Mouse (Mus musculus) kidney, adult 18-20 months (tissue): ENCODE data around the gene Rpl13a.
A peak's percentile ranks its signal among the peaks of the same experiment; 100 is the strongest.
"Not testable (repeated sequence)": the region's sequence is repeated elsewhere in the genome, so short reads cannot be mapped to it uniquely, and the experiment has no call there.

ENCODE experiments used
- DNase-seq: peaks from one replicate; pipeline ENCODE4 v3.0.0; 2021

Gene Rpl13a

DNA sequence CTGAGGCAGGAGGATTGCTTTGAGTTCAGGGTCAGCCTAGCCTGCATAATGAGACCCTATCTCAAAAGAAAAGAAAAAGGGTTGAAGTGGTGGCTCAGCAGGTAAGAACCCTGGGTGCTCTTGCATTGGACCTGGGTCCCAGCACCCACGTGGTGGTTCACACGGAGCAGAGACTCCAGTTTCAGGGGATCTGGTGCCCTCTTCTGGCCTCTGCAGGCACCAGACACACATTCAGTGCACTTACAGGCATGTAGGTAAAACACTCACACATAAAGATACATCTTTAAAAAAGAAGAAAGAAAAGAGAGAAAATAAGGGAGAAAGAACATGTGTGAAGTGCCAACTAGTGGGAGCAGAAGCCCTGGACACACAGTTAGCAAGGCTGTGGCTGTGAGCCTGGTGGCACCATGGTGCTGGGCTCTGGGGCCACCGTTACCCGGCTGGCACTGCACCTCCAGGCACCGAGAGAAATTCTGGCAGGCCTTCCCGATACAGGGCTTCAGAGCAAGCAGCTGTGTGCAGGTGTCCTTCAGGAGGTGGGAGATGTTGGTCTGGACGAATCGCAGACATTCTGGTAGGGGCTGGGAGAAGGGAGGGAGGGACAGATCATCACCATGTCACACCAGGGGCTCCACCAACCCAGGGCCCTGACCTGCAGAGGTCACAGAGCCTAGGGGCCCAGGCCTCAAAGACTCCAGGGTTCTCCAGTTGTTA lies 5.0 kb upstream of the Rpl13a start:
- no peak for DNase-seq

DNA sequence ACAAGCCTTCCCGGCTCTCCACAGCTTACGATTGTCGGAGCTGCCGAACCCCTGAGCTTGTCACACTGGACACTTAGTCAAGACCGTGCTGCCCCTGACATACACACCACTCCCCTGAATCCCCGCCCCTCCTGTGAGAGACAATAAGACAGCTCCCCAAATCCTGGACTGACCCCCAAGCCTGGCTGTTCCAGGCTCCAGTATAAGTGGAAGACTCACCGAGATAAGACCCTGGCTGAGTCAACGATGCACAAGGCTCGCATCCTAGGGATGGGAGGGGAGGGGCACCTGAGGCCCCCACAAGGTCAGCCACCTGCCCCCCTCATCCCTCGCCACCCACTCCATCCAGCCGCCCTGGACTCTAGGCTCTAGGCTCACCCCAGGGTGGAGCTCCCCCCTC lies 3.3 kb upstream of the Rpl13a start:
- DNase-seq, result no peak

DNA sequence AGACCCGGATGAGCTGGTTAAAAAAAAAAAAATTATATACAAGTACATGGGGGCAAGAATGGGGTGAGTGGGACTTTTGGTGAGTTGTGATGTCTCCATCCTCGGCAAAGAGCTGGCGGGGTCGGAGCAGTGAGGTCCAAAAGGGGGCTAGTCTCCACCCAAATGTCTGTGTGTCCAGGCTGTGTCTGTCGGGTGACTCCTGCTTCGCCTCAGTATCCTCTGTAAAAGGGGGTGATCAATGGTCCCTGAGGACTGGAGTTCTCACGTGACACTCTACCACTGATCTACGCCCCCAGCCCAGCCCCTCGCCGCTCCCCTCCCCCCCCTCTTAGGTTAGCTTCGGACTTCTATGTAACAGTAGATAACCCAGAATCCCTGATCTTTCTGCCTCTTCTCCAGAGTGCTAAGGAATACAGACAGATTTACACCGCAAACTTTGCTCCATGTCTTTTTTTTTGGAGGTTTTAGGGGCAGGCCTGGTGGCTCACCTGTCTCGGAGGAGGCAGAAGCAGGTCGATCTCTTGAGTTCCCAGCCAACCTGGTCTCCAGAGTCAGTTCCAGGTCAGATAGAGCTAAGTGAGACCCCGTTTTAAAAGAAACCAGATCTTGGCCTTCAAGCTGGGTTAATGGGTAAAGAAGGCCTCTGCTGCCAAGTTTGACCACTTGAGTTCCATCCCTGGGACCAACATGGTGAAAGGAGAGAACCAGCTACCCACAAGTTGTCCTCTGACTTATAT lies 1.4 kb upstream of the Rpl13a start:
- no peak for DNase-seq

DNA sequence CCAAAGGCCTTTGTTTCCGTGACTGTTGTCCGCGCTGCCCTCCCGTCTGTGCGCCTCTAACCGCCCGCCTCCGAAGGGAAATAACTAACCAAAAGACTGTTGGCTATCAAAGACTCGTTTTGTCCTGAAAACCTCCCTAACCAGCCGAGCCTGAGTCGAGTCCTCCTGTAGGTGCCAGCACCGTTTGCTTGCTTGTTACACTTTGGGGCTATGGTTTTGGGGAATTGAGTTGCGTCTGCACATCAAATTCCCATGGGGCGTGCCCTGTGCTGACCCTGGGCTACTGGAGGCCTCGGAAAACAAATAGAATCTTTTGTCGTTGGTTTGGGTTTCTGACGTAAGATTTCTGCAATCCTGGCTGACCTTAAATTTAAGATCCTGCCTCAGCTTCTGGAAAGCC lies 757 bp upstream of the Rpl13a start:
- no peak for DNase-seq

DNA sequence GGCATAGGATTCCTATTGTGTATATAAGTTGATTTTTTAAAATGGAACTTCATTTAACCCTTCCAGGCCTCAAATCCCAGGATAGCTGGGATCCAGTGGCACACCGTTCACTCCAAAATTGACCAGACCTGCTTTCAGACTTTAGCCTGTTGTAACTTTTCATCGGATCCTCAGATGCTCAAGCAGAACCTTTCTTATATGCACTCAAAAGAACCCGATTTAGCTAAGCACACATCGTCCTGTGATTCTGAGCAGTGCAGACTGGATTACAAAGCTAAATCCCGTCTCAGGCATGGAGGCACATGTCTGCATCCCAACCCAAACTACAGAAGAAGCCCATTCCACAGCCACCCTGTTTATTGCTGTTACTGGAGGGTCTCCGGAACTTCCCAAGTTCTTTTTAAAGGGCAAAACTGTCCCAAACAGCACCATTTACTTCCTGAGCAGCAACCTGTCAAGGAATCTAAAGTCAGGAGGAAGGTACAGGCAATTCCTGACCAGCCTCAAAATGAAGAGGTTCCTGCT lies 799 bp downstream of the Rpl13a start:
- no peak for DNase-seq

DNA sequence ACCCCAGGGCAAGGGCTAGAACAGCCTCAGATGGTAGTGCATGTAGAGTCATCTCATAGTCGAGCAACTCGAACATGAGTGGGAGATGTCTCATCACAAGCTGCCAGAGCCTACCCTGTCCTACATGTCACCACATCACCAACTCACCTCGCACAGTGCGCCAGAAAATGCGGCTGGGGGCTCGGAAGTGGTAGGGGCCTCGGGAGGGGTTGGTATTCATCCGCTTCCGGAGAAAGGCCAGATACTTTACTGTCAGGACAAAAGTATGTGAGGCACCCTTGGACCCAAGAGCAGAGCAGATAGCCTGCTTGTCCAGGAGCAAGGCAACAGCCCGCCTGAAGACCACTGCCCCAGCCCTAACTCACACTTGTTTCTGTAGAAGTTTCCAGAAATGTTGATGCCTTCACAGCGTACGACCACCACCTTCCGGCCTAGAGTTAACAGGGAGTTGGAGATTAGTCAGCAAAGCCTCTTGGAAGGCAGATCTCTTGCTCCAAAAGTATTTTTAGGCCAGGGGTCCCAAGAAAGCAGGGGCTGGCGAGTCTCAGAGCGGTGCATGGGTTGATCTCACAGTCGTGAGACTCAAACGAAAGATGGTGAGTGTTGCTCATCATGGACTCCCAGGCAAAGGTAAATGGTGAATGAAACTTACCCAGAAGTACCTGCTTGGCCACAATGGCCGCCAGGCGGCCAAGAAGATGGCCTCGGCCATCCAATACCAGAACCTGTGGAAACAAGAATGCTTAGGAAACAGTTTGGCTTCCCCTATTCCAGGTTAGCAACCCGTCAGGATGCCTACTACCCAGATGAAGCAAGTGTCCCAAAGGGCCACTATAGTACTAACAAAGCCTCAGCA lies 1.5 kb downstream of the Rpl13a start:
- DNase-seq, result no peak

DNA sequence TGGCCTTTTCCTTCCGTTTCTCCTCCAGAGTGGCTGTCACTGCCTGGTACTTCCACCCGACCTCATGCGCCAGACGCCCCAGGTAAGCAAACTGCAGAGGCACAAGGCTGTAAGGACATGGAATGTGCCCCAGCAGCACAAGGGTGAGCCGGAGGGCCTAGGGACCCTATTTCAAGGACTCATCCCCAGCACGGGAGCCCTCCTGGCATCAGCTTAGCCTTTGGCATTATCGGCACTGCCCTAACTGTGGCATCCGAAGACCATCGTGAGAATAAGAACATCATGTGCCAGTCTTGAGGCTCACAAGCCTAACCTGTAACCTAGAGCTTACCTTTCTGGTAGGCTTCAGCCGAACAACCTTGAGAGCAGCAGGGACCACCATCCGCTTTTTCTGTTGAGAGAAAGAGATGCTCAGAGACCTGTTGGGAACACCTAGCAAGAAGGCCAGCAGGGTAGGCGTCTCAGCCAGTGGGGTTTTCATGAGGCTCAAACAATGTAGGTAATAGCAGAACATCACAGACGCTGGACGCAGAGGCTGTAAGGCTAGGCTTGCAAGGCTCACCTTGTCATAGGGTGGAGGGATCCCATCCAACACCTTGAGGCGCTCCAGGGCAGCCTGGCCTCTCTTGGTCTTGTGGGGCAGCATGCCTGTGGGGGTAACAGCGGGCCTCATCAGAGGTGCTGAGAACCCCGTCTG lies 2.3 kb downstream of the Rpl13a start:
- no peak for DNase-seq

DNA sequence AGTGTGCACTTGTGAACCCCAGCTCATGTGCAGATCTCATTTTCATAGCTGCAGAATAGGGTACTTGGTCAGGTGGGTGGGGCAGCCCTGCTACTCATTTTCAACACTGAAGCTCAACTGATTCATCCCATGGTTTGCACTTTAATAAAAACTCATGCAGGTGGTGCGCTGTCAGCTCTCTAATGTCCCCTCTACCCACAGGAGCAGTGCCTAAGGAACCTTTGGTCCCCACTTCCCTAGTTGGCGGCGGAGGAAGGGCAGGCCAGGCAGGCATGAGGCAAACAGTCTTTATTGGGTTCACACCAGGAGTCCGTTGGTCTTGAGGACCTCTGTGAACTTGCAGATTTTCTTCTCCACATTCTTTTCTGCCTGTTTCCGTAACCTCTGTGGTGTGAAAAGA lies 2.9 kb downstream of the Rpl13a start:
- DNase-seq, result not testable (repeated sequence)

DNA sequence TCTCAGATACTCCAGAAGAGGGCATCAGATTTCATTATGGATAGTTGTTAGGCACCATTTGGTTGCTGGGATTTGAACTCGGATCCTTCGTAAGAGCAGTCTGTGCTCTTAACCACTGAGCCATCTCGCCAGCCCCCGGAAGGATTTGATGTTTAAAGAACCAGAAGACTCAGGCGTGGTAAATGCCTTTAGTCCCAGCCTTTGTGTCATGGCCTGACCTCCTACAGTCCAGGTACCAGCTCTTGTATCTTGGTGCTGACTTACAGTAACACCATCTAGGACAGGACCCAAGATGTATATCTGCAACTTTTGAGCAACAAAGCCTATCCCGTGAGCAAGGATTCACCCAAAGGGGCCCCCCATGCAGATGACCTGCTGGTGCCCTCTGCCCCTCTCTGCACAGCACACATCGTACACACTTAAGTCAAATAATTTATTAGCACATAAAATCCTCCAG lies 3.4 kb downstream of the Rpl13a start:
- no peak for DNase-seq

DNA sequence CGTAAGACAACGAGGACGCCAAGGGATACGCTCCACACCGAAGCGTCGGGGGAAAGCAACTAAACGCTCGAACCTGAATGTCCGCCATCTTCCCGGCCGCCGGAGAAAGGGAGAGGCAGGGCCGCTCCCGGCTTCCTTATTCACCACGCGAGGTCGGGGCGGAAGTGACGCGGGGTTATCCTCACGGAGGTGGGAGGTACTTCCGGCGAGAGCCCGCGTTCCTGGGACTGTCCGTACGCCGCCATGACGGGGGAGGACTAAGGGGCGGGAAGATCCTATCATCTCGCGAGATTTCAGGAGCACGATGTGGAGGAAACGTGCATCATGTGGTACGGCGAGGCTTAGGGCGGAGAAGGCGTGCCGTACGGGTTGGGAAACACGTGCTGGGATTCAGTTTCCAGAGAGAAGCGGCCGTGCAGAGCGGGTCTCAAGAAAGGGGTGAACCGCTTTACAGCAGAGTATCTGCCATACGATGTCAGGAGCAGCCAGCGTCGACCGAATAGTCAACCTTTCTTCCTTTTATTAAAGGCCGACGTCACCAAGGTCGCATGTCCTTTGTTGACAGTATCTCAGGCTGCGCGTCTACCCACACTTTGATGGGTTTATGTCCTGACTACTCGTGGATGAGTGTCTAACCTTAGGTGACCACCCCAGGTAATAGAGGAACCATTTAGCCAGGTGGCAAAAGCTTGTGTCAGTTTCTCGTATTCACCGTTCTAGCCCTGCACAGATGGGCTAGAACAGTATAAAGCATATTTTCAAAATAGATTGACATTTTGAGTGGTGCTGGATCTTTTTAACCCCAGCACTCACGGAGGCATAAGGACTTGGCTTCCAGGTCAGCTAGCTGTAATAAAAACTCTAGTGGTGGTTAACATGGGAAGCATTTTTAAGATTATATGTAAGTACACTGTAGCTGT lies 4.1 kb downstream of the Rpl13a start, which contains the start of gene Rps11:
Rps11 (minus strand) TSS at position 216 of the 920 bp plus-strand sequence.
- peak; percentile 98 for DNase-seq

DNA sequence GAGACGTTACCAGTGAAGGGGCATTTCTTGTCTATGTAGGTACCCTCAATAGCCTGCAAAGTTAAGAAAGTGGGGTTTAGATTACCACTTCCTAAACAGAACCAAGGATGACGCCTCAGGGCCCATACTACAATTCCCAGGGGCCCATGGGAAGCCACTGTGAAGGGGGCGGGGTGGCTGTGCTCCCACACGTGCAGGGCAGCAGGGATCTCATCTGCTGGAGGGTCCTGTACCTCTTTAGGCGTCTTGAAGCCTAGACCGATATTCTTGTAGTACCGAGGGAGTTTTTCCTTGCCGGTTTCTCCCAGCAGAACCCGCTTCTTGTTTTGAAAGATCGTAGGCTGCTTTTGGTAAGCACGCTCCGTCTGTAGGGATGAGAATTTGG lies 5.4 kb downstream of the Rpl13a start:
- DNase-seq, result no peak

DNA sequence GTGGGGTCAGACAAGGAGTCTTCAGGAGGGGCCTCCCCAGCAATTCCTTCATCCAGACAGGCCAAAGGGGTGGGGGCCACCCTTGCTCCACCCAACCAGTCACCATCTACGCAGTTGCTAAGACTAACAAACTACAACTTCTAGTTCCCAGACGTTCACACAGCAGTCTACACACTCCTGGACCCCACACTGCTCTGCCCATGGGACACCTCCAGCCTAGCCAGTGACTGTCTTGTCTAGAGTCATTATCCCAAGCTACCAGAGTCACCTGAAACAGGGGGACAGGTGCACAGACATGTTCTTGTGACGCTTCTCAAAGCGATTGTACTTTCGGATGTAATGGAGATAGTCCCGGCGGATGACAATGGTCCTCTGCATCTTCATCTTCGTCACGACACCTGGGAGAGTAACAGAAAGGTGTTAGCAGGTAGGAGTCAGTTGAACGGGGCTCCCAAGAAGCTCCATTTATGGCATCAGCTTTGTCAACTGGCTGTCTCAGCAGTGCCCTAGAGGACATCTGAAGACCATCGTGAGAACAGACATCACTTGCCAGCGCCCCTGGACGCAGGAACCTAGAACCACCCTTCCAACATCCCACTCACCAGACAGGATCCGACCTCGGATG lies 5.9 kb downstream of the Rpl13a start:
- no peak for DNase-seq

DNA sequence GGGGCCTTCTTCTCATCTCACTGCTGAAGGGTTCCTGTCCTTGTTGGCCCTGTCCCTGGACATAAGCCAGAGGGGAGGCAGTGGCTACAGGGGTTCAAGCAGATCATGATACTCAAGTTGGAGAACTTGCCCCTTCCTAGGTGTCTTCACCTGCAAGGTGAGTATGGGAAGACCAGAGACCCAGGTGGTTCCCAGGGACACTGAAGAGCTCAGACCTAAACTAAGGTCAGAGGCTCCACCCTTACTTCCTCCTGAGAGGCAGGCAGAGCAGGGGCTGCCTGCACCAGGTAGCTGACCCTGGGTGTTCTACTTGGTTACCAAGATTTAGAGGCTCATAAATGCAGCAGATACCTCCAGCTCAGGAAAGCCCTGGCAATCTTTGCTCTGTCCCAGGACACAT lies 6.6 kb downstream of the Rpl13a start:
- no peak for DNase-seq

DNA sequence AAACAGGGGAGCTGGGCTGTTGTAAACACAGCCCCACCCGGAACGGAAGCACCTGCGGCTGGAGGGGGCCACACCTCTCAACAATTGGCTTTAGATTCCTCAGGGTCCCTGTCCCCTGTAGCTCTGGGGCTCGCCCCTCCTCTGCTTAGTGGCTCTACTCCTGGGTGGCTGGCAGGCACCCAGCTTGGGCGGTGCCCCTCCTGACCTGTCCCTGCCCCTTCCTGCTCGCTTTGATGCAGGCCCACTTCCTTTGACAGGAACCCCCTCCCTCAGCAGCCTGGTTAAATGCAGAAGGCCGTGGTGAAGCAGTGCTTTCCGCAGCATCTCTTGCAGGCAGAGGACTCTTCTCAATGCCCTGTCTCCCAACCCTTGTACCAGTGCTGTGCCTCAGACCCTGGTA lies 7.2 kb downstream of the Rpl13a start:
- peak; percentile 49 for DNase-seq

DNA sequence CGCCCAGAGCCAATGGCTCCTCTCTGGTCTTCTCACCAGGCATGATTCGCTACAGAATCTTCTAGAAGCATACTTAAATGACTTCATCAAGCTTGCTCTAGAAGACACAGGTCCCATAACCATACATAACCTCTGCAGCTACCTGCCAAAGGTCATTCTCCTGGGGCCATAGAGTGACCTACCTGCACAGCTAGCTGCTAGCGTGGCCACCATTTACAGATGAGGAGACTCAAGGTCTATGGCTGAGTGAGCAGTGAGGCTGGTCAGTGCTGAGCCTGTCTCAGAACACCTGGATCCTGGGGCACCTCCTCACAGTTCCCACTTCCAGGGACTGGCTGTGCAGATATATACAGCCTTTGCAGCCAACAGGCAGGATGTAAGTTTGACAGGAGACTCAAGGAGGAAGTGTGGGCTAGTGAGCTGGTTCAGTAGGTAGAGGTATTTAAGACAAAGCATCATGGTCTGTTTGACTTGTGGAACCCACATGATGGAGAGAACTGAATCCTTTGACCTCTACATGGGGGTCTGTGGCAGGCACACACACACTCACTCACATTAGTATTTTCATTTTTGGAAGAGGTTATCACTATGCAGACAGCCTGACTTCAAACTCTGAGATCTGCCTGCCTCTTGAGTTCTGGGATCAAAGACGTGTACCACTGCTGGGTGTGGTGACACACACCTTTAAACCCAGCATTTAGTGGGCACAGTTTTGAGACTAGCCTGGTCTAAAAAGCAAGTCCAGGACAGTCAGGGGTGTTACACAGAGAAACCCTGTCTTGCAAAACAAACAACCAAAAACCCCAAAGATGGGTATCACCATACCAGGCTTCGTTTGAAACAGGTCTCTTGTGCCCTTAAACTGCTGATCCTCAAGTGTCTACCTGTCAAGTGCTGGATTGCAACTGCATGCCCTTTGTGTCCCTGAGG lies 8.5 kb downstream of the Rpl13a start:
- DNase-seq, result no peak

DNA sequence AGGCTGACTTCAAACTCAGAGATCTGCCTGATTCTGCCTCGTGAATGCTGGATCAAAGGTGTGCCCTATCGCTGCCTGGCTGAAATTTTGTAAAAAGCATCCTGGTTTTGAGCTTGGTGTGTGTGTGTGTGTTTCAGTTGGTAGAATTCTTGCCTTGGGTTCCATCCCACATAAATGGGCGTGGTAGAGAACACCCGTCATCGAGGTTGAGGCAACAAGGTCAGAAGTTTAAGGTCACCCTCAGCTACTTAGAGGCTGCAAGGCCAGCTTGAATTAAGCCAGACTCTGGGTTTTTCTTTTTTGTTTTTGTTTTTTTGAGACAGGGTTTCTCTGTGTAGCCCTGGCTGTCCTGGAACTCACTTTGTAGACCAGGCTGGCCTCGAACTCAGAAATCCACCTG lies 10.2 kb downstream of the Rpl13a start:
- no peak for DNase-seq

DNA sequence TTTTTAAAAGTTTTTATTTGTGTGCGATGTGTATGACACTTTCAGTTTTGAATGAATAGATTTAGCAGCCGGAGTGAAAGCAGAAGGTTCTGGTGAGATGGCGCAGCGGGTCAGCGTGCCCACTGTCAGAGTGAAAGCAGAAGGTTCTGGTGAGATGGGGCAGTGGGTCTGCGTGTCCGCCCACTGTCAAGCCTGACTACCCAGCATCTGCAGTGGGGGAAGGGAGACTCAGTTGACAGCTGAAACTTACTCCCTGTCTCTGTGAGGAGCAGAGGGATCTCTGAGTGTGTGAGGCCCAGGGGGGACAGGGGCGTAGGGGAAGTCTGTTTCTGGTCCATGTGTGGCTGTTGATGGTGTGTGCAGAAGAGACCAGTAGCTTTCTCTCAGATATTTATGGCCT lies 11.0 kb downstream of the Rpl13a start:
- DNase-seq, result no peak

DNA sequence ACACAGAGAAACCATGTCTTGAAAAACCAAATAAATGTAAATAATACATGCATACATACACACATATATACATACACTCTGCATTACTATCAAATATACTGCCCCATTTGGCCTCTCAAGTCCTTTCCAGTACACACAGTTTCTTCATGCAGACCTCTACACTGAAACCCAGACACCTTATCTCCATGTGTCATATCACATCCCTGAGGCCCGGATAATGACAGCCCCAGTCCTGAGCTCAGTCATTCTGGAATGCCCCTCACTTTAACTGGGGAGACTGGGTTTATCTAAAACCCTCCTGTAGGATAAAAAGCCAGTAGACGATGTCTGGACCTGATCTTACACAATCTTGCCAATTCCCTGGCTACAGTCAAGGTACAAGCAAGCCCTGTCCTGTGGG lies 15.1 kb downstream of the Rpl13a start:
- no peak for DNase-seq

DNA sequence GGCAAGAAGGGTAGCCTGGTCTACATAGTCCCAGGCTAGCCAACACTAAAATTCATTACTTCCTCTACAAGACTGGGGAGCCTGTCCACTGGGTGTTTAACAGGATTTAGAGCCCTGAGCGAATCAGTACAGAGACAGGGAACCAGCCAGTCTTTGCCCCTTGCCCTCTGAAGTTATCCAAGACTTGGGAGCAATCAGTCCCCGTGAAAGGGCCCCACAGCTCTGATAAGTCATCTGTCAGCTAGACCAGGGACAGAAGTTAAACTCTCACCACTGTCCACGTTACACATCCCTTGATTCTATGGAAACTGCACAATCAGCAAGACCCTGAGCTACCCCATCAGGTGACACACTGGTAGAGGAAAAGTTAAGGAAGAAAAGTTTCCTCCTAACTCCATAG lies 16.0 kb downstream of the Rpl13a start:
- no peak for DNase-seq

DNA sequence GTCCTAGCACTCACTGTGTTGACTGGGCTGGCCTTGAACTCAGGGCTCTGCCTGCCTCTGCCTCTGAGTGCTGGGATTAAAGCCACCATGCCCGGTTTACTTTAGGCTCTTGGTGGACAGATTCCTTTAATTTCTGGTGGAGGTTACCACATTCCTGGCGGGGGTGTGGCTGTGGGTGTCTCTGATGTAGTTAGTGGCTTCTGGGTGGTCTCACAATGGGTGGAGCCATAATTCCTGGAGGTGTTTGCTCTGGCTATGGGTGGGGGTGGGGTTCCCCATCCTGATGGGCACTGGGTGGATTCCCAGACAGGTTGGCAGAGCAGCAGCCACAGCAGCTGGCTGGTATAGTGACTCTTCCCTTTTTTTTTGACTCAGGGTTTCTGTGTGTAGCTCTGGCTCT lies 16.6 kb downstream of the Rpl13a start:
- DNase-seq, result no peak
